Mouse (Mus musculus): ENCODE data around the gene 9130023H24Rik. TPM values are rescaled to one million over a fixed set of nuclear protein-coding genes. Genes with fewer than 3 reads are reported as not detected.

9130023H24Rik gene
- total RNA-seq, 2 experiments from 2014 or later = 4.5 to 5.4 TPM

GRCm38 (mm10) chr7:128205695-128206094 lies 32.1 kb downstream of the 9130023H24Rik start:
- intact Hi-C loops (cut with DNase I) = loop anchor here (5.0 kb wide), 2 partner anchors 213 to 403 kb away; partner anchors contain the start of genes Hsd3b7 and Pycard
- DNase-seq = peak; percentile 21 to 25

- DNase-seq = no peak
- intact Hi-C loops (cut with DNase I) = no loop called here
These were observed 33.7 kb downstream of the 9130023H24Rik start for GRCm38 (mm10) chr7:128204179-128204578.

GRCm38 (mm10) chr7:128203071-128203470 lies 34.8 kb downstream of the 9130023H24Rik start:
- intact Hi-C loops (cut with DNase I) = no loop called here
- peak; percentile 26 to 29 for DNase-seq

- intact Hi-C loops (cut with DNase I) = no loop called here
- no peak for DNase-seq
These were observed 36.2 kb downstream of the 9130023H24Rik start for GRCm38 (mm10) chr7:128201607-128202006.

Other genes with a start within 250 kb of the 9130023H24Rik start
- 10 to 100 TPM; 14.2 to 21.0 TPM for gene Pycard, start 244.2 kb downstream of the 9130023H24Rik start, total RNA-seq (2021)
- 100 to 1,000 TPM; 144 to 159 TPM for gene Trim72, start 234.1 kb downstream of the 9130023H24Rik start, total RNA-seq (2021)
- 1 to 10 TPM; 2.5 to 3.9 TPM for gene Itgam, start 175.4 kb downstream of the 9130023H24Rik start, total RNA-seq (2021)
- not detected for gene Gm49368, start 175.3 kb downstream of the 9130023H24Rik start, total RNA-seq (2021)
- gene Itgax, start 108.5 kb downstream of the 9130023H24Rik start, total RNA-seq (2021) = under 1 TPM; 0.12 to 0.22 TPM
- gene Itgad, start 83.7 kb downstream of the 9130023H24Rik start, total RNA-seq (2021) = not detected
- gene Cox6a2, start 31.6 kb downstream of the 9130023H24Rik start, total RNA-seq (2021) = 1,000 to 10,000 TPM; 1,342 to 1,375 TPM
- gene Armc5, start 689 bp downstream of the 9130023H24Rik start, total RNA-seq (2021) = 10 to 100 TPM; 11.7 to 13.3 TPM
- 10 to 100 TPM; 52.1 to 57.0 TPM for gene Tgfb1i1, start 8.8 kb upstream of the 9130023H24Rik start, total RNA-seq (2021)
- gene Slc5a2, start 27.6 kb upstream of the 9130023H24Rik start, total RNA-seq (2021) = not detected
- gene BC017158, start 60.1 kb upstream of the 9130023H24Rik start, total RNA-seq (2021) = 10 to 100 TPM; 10.3 to 10.8 TPM
- 10 to 100 TPM; 10.7 to 10.9 TPM for gene Rgs10, start 180.7 kb upstream of the 9130023H24Rik start, total RNA-seq (2021)
- 10 to 100 TPM; 52.5 to 54.6 TPM for gene Tial1, start 223.7 kb upstream of the 9130023H24Rik start, total RNA-seq (2021)

Data from heart, postnatal 10 days (tissue).